Mouse (Mus musculus) ES-Bruce4 (cell line): ENCODE data around the gene Ski.

Experiments
- CTCF ChIP-seq: IDR thresholded peaks from one replicate; pipeline ENCODE4 v1.8.1; 2011; ENCODE audit warnings: low read depth, low read length
- EP300 ChIP-seq: IDR thresholded peaks from 2 replicates; pipeline ENCODE4 v1.6.1; 2011; ENCODE audit warnings: low read depth, low read length; ENCODE audit not compliant: insufficient read depth
- POLR2A ChIP-seq: IDR thresholded peaks from one replicate; pipeline ENCODE4 v1.8.1; 2011; ENCODE audit warnings: low read length; ENCODE audit not compliant: insufficient read depth

GRCm38 (mm10) chr4:155121222-155121621 is 101.2 kb downstream of the Ski start:
- no peak for TF ChIP-seq CTCF
- no peak for TF ChIP-seq POLR2A
- no peak for TF ChIP-seq EP300
